Comparison of ENCODE assay signal across 13 mouse cellular contexts in genomic region chr8:35228449-35228848, GRCm38 (mm10).
DNase-seq lines count a peak whose midpoint lies in the region; ATAC-seq and TF ChIP-seq lines count a peak whose summit lies in the region.
"Had no signal": no experiment of that assay in that cellular context is flagged by ENCODE, and none has a peak within 500 bp of the region (broad histone marks: within the 10 kb centered on the region; RNA-seq: fewer than 3 reads in every experiment).

No protein-coding gene starts in this region.

- no peaks in the 10 kb centered on the region for H3K36me3 ChIP-seq in kidney, adult 2 months (ENCODE audit: control insufficient read depth, insufficient read depth, low read length)
- H3K36me3 ChIP-seq in kidney, embryonic 15.5 days, result no peaks in the 10 kb centered on the region
- no peaks in the 10 kb centered on the region for H3K36me3 ChIP-seq in CH12.LX (replicated peaks in 1 of 2; ENCODE audit: control insufficient read depth in 1 of 2, insufficient read depth in 1 of 2, low read length in 1 of 2)
- H3K36me3 ChIP-seq in hindbrain, embryonic 16.5 days (ENCODE audit: control insufficient read depth, insufficient read depth, low read length), result no peaks in the 10 kb centered on the region
- H3K36me3 ChIP-seq: heart, embryonic 15.5 days; stomach, embryonic 15.5 days had no signal

- no peak overlapping the region for H3K9ac ChIP-seq in kidney, embryonic 15.5 days
- H3K9ac ChIP-seq in CH12.LX (ENCODE audit: insufficient read depth, low read depth), result no peak overlapping the region
- H3K9ac ChIP-seq in hindbrain, embryonic 16.5 days (ENCODE audit: low read depth, low read length), result no peak overlapping the region
- H3K9ac ChIP-seq: heart, embryonic 15.5 days; stomach, embryonic 15.5 days had no signal

- no peak for ATAC-seq in kidney, embryonic 15.5 days (replicated peaks; ENCODE audit: low FRiP score)
- peak; percentile 71 for ATAC-seq in megakaryocyte progenitor cell, adult 5-6 weeks (replicated peaks; ENCODE audit: poor library complexity)
- ATAC-seq in hindbrain, embryonic 16.5 days, result no peak

- H3K27me3 ChIP-seq in kidney, adult 2 months (replicated peaks; ENCODE audit: control insufficient read depth, insufficient read depth, low read length), result no peaks in the 10 kb centered on the region
- H3K27me3 ChIP-seq in kidney, embryonic 15.5 days, result no peaks in the 10 kb centered on the region
- H3K27me3 ChIP-seq in CH12.LX (replicated peaks), result no peaks in the 10 kb centered on the region
- H3K27me3 ChIP-seq in hindbrain, embryonic 16.5 days (replicated peaks; ENCODE audit: control insufficient read depth, insufficient read depth, low read length), result no peaks in the 10 kb centered on the region
- H3K27me3 ChIP-seq: heart, embryonic 15.5 days; stomach, embryonic 15.5 days had no signal

- H3K79me2 ChIP-seq in CH12.LX (replicated peaks; ENCODE audit: control insufficient read depth, extremely low read depth, insufficient read depth, poor library complexity, severe bottlenecking), result no peaks in the 10 kb centered on the region

- no peak overlapping the region for H3K4me2 ChIP-seq in kidney, embryonic 15.5 days
- H3K4me2 ChIP-seq in CH12.LX (ENCODE audit: insufficient read depth, low read depth, poor library complexity, severe bottlenecking), result no peak overlapping the region
- H3K4me2 ChIP-seq in hindbrain, embryonic 16.5 days (ENCODE audit: low read length), result no peak overlapping the region
- H3K4me2 ChIP-seq: heart, embryonic 15.5 days; stomach, embryonic 15.5 days had no signal

- dilution Hi-C loops in CH12.LX (cut with MboI; ENCODE audit: extremely low pct_ligation_motif_present, extremely low pct_unique_long_range_greater_than_20kb, low sequenced_read_pairs), result no loop called here

- TF ChIP-seq CTCF in kidney, adult 2 months (conservative IDR thresholded peaks at IDR 0.05; ENCODE audit: insufficient read depth, insufficient read length, low read depth, low read length), result peak; percentile 30; the same call in 1 of the 2 replicates
- TF ChIP-seq CTCF in CH12.LX (conservative IDR thresholded peaks at IDR 0.05 in 1 of 2, IDR thresholded peaks at IDR 0.05 in 1 of 2; ENCODE audit: low read depth in 2 of 2, low read length in 2 of 2), result peak; percentile 43 to 54

- H3K4me3 ChIP-seq in kidney, adult 2 months (ENCODE audit: insufficient read depth, low read depth, low read length), result no peak overlapping the region
- no peak overlapping the region for H3K4me3 ChIP-seq in kidney, embryonic 15.5 days (replicated peaks)
- no peak overlapping the region for H3K4me3 ChIP-seq in CH12.LX (replicated peaks in 1 of 3; ENCODE audit: low read depth in 2 of 3, low read length in 2 of 3, poor library complexity in 1 of 3)
- no peak overlapping the region for H3K4me3 ChIP-seq in hindbrain, embryonic 16.5 days (ENCODE audit: low read length)
- H3K4me3 ChIP-seq: erythroblast, embryonic 14.5 days; heart, embryonic 15.5 days; stomach, embryonic 15.5 days had no signal

- in situ Hi-C loops in CH12.LX (cut with MboI; ENCODE audit: low pct_ligation_motif_present, low pct_unique_long_range_greater_than_20kb, low sequenced_read_pairs), result loop anchor here (25.0 kb wide), 1 partner anchor 234 kb away; no protein-coding TSS in a partner anchor

- 77% methylated on average over 7 of the region's 7 CpGs for WGBS in kidney, adult 2 months
- WGBS in kidney, embryonic 15.5 days, result 77% methylated on average over 7 of the region's 7 CpGs
- 81% methylated on average over 7 of the region's 7 CpGs for WGBS in hindbrain, embryonic 16.5 days

- DNase-seq in kidney, adult 2 months, result no peak
- DNase-seq in CH12.LX (ENCODE audit: extremely low read depth), result peak; percentile 27
- peak; percentile 10 for DNase-seq in T-cell, adult 2 months (ENCODE audit: low spot score)
- no peak for DNase-seq in embryo, embryonic 10 days (ENCODE audit: low spot score)
- DNase-seq in kidney, adult 11 months, result no peak
- DNase-seq: adrenal gland, postnatal 25 days; right cerebral cortex, adult 18-20 months had no signal

- H3K27ac ChIP-seq in kidney, adult 2 months (ENCODE audit: insufficient read depth, low read depth, low read length), result no peak overlapping the region
- H3K27ac ChIP-seq in kidney, embryonic 15.5 days, result no peak overlapping the region
- H3K27ac ChIP-seq in CH12.LX (ENCODE audit: insufficient read depth, low read depth), result no peak overlapping the region
- H3K27ac ChIP-seq in hindbrain, embryonic 16.5 days (ENCODE audit: low read depth, low read length), result no peak overlapping the region
- H3K27ac ChIP-seq: heart, embryonic 15.5 days; stomach, embryonic 15.5 days had no signal

- H3K9me3 ChIP-seq in kidney, embryonic 15.5 days (replicated peaks), result no peaks in the 10 kb centered on the region
- H3K9me3 ChIP-seq in CH12.LX (replicated peaks; ENCODE audit: low read length), result no peaks in the 10 kb centered on the region
- H3K9me3 ChIP-seq in hindbrain, embryonic 16.5 days (ENCODE audit: control insufficient read depth, low read length), result no peaks in the 10 kb centered on the region
- H3K9me3 ChIP-seq: heart, embryonic 15.5 days; stomach, embryonic 15.5 days had no signal

- TF ChIP-seq POLR2A in kidney, adult 2 months (IDR thresholded peaks at IDR 0.05; ENCODE audit: low read depth, low read length), result no peak
- no peak for TF ChIP-seq POLR2A in CH12.LX (IDR thresholded peaks at IDR 0.05; ENCODE audit: low read depth, low read length)

- TF ChIP-seq RAD21 in CH12.LX (IDR thresholded peaks at IDR 0.05; ENCODE audit: low read depth, low read length), result peak; percentile 35

- no peak for TF ChIP-seq EP300 in CH12.LX (IDR thresholded peaks at IDR 0.05; ENCODE audit: low read length)

- H3K4me1 ChIP-seq in kidney, adult 2 months (ENCODE audit: control insufficient read depth, insufficient read depth, low read length), result no peaks in the 10 kb centered on the region
- peaks cover 8% of the 10 kb centered on the region; the same call in 1 of the 2 replicates for H3K4me1 ChIP-seq in kidney, embryonic 15.5 days
- H3K4me1 ChIP-seq in CH12.LX (ENCODE audit: control insufficient read depth in 1 of 2, insufficient read depth in 2 of 2), result no peaks in the 10 kb centered on the region
- H3K4me1 ChIP-seq in hindbrain, embryonic 16.5 days (ENCODE audit: control insufficient read depth, insufficient read depth, low read depth, low read length), result no peaks in the 10 kb centered on the region

TF ChIP-seq in CH12.LX, 34 proteins besides CTCF, POLR2A, EP300 and RAD21:
- peak; percentile 15 for TF ChIP-seq SMC3 (IDR thresholded peaks at IDR 0.05; ENCODE audit: low read depth, low read length)
- TF ChIP-seq NRF1 (IDR thresholded peaks at IDR 0.05; ENCODE audit: low read depth, low read length), result no peak

Comparison
In these comparisons a context has a peak if more than half of its experiments do, and no peak if none do; other contexts are left out.
1. DNase-seq: peak in CH12.LX (single experiment) and T-cell, adult 2 months (single experiment); none in kidney, adult 2 months (single experiment), embryo, embryonic 10 days (single experiment) and kidney, adult 11 months (single experiment).